Comparison of ENCODE assay signal across 14 mouse cellular contexts in the genomic region with DNA sequence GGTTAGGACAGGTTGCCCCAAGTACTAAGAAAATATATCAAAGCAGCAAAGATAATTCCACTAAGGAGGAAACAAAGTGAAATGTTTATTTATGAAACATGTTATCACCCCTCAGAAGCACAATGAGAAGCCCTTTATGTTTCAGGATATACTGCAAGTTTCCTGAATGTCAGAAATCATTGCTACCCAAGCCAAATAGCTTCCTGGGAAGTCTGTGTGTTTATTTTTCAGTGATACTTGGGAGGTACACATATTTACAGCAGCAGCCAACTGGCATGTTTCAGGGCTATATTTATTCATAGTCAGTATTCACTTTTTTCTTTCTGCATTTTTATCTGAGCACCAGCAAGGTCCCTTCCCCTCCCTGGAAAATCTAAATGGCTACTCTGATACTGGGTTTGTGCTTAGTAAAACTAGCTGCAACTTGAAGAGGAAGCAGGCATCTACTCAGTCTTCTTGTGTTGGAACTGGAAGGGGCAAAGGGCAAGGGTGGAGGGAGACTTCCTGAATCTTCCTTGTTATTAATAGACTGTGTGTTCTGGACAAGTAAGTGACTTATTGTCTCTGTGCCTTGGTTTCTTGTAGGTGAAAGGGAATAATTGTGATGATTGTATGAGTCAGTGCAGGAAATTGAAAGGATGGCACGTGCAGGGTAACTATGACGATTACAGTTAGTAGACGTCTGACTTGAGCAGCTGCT.
DNase-seq lines count a peak whose midpoint lies in the region; ATAC-seq lines count a peak whose summit lies in the region.
"Had no signal": no experiment of that assay in that cellular context is flagged by ENCODE, and none has a peak within 500 bp of the region (broad histone marks: within the 10 kb centered on the region; RNA-seq: fewer than 3 reads in every experiment).

No protein-coding gene starts in this region.

- H3K4me3 ChIP-seq in brown adipose tissue, adult 24 weeks (ENCODE audit: insufficient read depth, low read depth, low read length), result no peak overlapping the region
- H3K4me3 ChIP-seq: heart, embryonic 15.5 days; hindbrain, embryonic 15.5 days had no signal

- ATAC-seq in erythroblast, adult 5-6 weeks (replicated peaks; ENCODE audit: low FRiP score, poor library complexity, severe bottlenecking), result no peak

- DNase-seq in adrenal gland, postnatal 14 days, result peak; percentile 5
- DNase-seq in adrenal gland, adult 18-20 months (ENCODE audit: low spot score in 2 of 2), result no peak
- DNase-seq in kidney, adult 9 months, result peak; percentile 12
- no peak for DNase-seq in kidney, adult 11 months
- DNase-seq in kidney, postnatal 36 days, result peak; percentile 6 to 12
- no peak for DNase-seq in layer of hippocampus, adult 9-10 months (ENCODE audit: low spot score)
- DNase-seq: cerebellum, adult 9-11 months; gastrocnemius, postnatal 25 days; right cerebral cortex, adult 18-20 months; thymus, postnatal 4 days had no signal

- H3K27ac ChIP-seq in brown adipose tissue, adult 24 weeks (replicated peaks; ENCODE audit: low read depth, low read length), result peak overlapping the region; percentile 46
- H3K27ac ChIP-seq: heart, embryonic 15.5 days; hindbrain, embryonic 15.5 days had no signal

- H3K4me1 ChIP-seq in brown adipose tissue, adult 24 weeks (ENCODE audit: control insufficient read depth, insufficient read depth, insufficient read length, low read length), result no peaks in the 10 kb centered on the region; the same call in none of the 2 replicates
- H3K4me1 ChIP-seq: heart, embryonic 15.5 days; hindbrain, embryonic 15.5 days had no signal

Comparison
In these comparisons a context has a peak if more than half of its experiments do, and no peak if none do; other contexts are left out.
1. DNase-seq: peak in adrenal gland, postnatal 14 days (single experiment), kidney, adult 9 months (single experiment) and kidney, postnatal 36 days (2 of 2); none in adrenal gland, adult 18-20 months (0 of 2), kidney, adult 11 months (single experiment) and layer of hippocampus, adult 9-10 months (single experiment).